Mouse (Mus musculus) ES-Bruce4 (cell line): ENCODE results near the gene Hacd3.

ENCODE experiments used
- CTCF ChIP-seq: IDR thresholded peaks from one replicate; pipeline ENCODE4 v1.8.1; 2011; ENCODE audit warnings: low read depth, low read length
- EP300 ChIP-seq: IDR thresholded peaks from 2 replicates; pipeline ENCODE4 v1.6.1; 2011; ENCODE audit warnings: low read depth, low read length; ENCODE audit not compliant: insufficient read depth

DNA sequence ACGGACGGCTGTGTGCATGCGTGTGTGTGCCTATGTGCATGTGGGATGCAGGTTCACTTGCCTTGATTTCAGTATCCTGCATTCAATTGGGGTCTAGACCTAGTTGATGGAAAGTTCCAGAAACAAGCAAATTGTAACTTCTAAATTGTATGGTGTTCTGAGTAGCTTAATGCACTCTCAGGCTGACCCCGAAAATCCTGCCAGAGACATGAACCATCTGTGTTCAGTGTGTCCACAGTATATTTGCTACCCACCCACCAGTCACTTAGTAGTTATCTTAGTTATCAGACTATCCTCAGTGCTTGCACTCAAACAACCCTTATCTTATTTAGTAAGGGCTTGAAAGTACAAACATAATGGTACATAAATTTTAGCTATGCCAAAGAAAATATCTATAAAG lies 79.8 kb downstream of the Hacd3 start:
- TF ChIP-seq CTCF: no peak
- no peak for TF ChIP-seq EP300
